Mouse (Mus musculus): ENCODE results near the gene Cyct.

Cyct gene

DNA sequence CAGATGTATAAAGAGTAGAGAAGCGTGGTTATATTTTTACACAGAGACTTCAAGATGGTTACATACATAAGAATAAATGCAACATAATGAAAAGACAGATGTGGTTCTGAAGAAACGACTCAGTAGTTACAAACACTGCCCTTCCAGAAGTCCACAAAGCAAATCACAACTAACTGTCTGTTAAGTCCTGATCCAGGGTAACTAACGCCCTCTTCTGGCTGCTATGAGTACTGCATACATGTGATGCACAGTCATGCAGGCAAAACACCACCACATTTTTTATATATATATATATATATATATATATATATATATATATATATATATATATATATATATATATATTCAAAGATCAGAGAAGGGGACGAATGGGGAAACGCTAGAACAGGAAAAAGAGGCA, 25.7 kb downstream of the Cyct start:
- DNase-seq: no peak

DNA sequence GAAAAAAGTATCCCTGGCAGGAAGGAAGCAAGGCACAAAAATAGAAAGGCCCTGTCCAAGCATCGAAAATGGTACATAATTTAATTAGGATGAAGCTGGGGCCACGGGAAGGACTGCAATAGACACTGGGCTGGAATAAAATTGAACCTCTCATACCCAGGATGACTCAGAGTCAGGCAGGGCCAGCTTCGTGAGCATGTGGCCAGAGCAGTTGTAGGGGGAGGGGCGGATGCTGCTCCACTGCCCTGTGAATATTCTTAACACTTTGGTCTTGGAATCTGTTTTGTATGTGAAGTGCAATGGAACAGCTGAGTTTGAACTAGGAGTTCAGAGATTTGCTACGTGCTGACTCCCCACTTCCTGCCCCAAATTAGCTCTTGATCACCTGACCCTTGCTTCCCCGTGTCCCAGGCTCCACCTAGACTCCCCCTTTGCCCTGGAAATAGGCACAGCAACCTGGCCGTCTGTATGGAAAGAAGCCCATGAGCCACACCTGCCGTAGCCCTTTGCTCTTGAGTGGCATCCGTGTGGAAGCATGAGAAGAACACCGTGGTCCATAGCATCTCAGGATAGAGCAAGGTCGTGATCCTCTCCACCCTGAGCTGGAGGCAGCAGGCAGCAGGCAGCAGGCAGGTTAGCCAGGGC, 28.0 kb downstream of the Cyct start:
- no peak for DNase-seq

DNA sequence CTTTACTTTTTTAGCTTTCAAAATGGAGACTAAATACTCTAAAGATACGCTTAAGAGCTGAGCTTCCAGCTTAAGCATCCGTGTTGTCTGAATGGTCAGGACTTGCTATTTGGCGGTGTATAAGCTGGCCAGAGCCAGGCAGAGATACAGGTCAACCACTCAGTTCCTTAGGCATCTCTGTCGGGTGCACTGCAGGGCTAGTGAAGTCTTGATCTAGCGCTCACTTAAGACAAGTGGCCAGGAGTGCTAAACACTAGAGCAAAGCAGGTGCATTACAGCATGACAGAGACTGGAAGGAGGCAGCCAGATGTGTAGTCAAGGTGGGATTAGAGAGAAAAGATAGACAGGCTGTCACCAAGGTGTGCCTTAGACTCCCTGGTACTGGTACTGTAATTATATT, 30.2 kb downstream of the Cyct start:
- DNase-seq: no peak

DNA sequence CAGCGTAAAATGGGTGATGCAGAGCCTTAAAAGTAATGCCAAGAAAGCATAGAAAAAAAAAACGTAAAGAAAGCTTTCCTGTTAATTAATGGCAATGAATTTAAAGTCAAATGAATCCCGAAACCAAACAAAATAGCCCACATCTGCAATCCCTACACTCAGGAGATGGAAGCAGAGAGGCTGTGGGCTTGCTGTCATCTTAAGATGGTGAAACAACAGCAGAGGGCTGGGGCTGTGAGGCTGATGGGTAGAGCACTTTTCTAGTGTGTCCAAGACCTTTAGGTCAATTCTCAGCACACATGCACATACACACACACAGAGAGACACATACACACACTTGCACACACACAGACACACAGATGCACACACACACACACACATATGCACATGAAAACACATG, 34.1 kb downstream of the Cyct start:
- no peak for DNase-seq

DNA sequence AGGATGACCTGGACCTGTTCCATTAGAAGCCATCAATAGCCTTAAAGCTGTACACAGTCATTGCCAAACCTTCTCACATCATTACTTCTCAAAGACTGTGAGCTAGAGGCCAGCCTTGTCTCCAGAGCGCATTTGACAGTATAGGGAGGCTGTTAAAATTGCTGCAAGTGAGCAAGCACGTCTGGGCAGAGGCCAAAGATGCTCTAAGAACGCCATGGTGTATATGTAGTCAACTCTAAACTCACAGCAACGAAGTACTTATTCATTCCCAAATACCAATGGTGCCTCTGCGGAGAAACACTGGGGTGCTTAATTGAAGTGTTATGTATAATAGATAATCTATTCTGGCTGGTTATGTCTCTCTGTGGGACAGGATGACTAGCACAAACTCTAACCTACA, 35.8 kb downstream of the Cyct start:
- DNase-seq: no peak

DNA sequence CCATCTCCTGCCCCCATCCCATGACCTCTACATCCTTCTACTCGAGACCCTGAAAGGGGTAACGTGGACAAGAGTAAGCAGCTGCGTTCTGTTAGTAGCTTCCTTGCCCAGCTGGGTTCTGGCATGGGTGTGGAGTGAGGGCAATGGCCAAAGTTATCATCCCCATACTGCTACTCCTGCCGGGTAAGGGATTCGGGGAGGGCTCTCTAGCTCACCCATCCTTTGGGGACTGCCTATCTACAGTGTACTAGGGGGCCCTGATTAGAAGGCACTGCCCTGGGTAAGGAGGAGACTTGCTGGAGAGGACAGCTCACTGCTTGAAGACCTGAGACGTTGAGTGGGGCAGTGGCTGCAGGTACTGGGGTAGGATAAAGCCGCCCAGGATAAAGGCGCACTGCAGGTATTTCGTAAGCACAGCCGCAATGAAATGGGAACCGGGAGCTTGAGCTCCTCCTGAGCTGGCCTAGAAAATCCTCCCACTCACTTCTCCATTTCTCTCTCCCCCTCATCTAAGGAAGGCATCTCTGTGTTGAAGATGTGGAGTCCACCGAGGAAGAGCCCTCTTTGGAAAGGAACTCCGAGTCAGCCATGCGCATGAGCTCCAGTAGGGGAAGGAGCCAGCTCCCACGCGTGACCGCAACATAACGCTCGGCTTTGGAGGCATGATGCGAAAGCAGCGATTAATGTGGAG, 36.9 kb downstream of the Cyct start:
- no peak for DNase-seq

DNA sequence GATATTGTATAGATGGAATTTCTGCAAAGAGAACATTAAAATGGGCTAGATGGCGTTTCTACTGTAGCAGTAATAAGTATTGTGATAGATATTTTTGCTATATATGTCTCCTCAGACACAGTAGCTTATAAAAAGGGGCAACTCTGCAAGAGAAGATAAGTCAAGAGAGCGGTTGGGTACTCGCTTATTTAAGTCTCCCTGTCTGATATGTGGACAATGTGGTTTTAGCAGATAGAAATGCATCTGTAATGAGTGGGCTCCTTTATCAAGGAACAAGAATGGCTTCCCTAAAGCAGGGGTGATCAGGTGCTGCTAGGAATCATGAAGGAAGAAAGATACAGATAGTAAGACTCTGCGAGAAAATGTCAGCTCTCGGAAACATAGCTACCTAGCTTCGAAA, 39.9 kb downstream of the Cyct start:
- DNase-seq: no peak

DNA sequence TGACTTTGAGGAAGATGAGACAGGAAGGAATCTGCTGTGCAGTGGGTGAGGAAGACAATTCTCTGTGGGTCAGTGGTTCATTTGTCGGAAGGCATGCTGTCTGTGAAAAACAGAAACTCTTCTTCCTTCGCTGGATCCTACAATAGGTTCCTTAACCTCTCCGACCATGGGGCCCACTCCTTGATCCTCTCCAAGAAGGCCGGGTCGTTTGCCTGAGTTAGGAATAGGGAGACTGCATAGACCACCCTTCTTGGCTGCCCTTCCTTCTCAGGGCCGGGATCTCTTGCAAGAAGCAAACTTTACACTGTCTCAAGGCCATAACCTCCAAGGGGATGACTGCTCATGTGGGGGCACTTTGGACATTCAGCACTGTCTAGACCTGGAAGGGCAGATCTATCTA, 41.0 kb downstream of the Cyct start:
- no peak for DNase-seq

All from cerebellum, adult 8-10 months (tissue).